Mouse (Mus musculus) T-cell, adult 2 months (primary cell): ENCODE results near the gene Sgca.
A peak's percentile ranks its signal among the peaks of the same experiment; 100 is the strongest.
"Not testable (repeated sequence)": the region's sequence is repeated elsewhere in the genome, so short reads cannot be mapped to it uniquely, and the experiment has no call there.

Source experiments
- DNase-seq: peaks from one replicate; pipeline ENCODE4 v3.0.0; 2022; ENCODE audit warnings: low spot score

Sgca gene

GRCm38 (mm10) chr11:94986435-94986834 lies 10.3 kb upstream of the Sgca start:
- DNase-seq: no peak

- DNase-seq: no peak
Observed at GRCm38 (mm10) chr11:94985822-94986221, 9.7 kb upstream of the Sgca start.

- no peak for DNase-seq
Observed at GRCm38 (mm10) chr11:94985140-94985539, 9.0 kb upstream of the Sgca start.

- no peak for DNase-seq
Observed at GRCm38 (mm10) chr11:94979462-94980179, 3.5 kb upstream of the Sgca start.

GRCm38 (mm10) chr11:94978947-94979346 lies 2.8 kb upstream of the Sgca start:
- DNase-seq: peak; percentile 93

GRCm38 (mm10) chr11:94978178-94978915 lies 2.2 kb upstream of the Sgca start:
- no peak for DNase-seq

- no peak for DNase-seq
Observed at GRCm38 (mm10) chr11:94974951-94975350, 1.2 kb downstream of the Sgca start.

GRCm38 (mm10) chr11:94973313-94973712 lies 2.8 kb downstream of the Sgca start:
- DNase-seq: no peak

GRCm38 (mm10) chr11:94972887-94973286 lies 3.2 kb downstream of the Sgca start:
- no peak for DNase-seq

GRCm38 (mm10) chr11:94971895-94972615 lies 4.1 kb downstream of the Sgca start:
- no peak for DNase-seq

GRCm38 (mm10) chr11:94970210-94970943 lies 5.8 kb downstream of the Sgca start:
- DNase-seq: peak; percentile 48

GRCm38 (mm10) chr11:94969709-94970108 lies 6.4 kb downstream of the Sgca start:
- DNase-seq: not testable (repeated sequence)

GRCm38 (mm10) chr11:94968187-94968586 lies 7.9 kb downstream of the Sgca start:
- DNase-seq: no peak

- no peak for DNase-seq
Observed at GRCm38 (mm10) chr11:94967419-94967818, 8.7 kb downstream of the Sgca start, which contains the start of gene Hils1. Gene Hils1 (plus strand): TSS chr11:94967593.

- no peak for DNase-seq
Observed at GRCm38 (mm10) chr11:94962534-94963101, 13.5 kb downstream of the Sgca start.

GRCm38 (mm10) chr11:94958065-94958858 lies 17.9 kb downstream of the Sgca start:
- no peak for DNase-seq

- no peak for DNase-seq
Observed at GRCm38 (mm10) chr11:94957693-94958064, 18.4 kb downstream of the Sgca start.

- no peak for DNase-seq
Observed at GRCm38 (mm10) chr11:94955103-94955502, 21.0 kb downstream of the Sgca start.

GRCm38 (mm10) chr11:94952169-94952568 lies 24.0 kb downstream of the Sgca start:
- DNase-seq: no peak

- DNase-seq: no peak
Observed at GRCm38 (mm10) chr11:94945236-94945635, 30.9 kb downstream of the Sgca start.

GRCm38 (mm10) chr11:94944295-94944694 lies 31.8 kb downstream of the Sgca start:
- DNase-seq: no peak
